Mouse (Mus musculus) bone marrow macrophage, adult 2 months (primary cell): ENCODE data around the gene Tas2r137. TPM values are rescaled to one million over a fixed set of nuclear protein-coding genes. Genes with fewer than 3 reads are reported as not detected.

ENCODE experiments used
- H3K27ac ChIP-seq: 2 replicates; pipeline ENCODE4 v1.5.1; 2012; ENCODE audit warnings: low read depth, low read length; ENCODE audit not compliant: insufficient read depth
- H3K4me1 ChIP-seq: 2 replicates; pipeline ENCODE4 v1.6.1; 2012; ENCODE audit warnings: low read length; ENCODE audit not compliant: control insufficient read depth, insufficient read depth
- H3K4me3 ChIP-seq: 2 replicates; pipeline ENCODE4 v1.5.1; 2012; ENCODE audit warnings: mild to moderate bottlenecking, low read length, moderate library complexity; ENCODE audit not compliant: insufficient read depth
- CTCF ChIP-seq: IDR thresholded peaks from 2 replicates; pipeline ENCODE4 v1.5.1; 2012; ENCODE audit warnings: low read depth, mild to moderate bottlenecking, low read length, moderate library complexity
- POLR2A ChIP-seq: IDR thresholded peaks from 2 replicates; pipeline ENCODE4 v1.6.1; 2012; ENCODE audit warnings: mild to moderate bottlenecking, low read depth, low read length, borderline replicate concordance
- polyA plus RNA-seq: library from polyadenylated mRNA; stranded (reverse); fragments of >200 nt; gene quantifications from 2 replicates; pipeline ENCODE4 v1.2.4, GENCODE M21; 2012; ENCODE audit not compliant: missing spikeins, insufficient read depth, insufficient read length

The Tas2r137 gene
- polyA plus RNA-seq, 1 experiment, result not detected

DNA sequence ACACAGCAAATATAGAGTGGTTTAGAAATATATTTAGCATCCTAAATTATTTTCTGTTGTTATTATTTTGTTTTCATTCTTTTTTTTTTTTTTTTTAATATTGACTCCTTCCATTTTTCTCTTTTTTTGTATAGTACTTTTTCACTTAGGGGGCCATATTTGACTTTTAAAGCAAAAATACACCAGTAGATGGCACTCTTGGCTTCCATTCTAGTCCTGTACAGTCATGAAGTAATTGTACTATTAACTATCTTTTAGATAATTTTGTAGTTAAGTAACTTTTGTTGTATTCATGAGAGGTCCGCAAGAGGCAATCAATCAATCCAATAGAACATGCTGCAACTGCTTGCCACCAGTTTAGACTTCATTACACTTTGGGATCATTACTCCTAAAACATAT, 11.3 kb upstream of the Tas2r137 start:
- H3K4me1 ChIP-seq, result peaks cover 5% of the 10 kb centered on the region
- no peak overlapping the region for H3K4me3 ChIP-seq
- TF ChIP-seq POLR2A, result no peak
- no peak for TF ChIP-seq CTCF
- no peak overlapping the region for H3K27ac ChIP-seq

DNA sequence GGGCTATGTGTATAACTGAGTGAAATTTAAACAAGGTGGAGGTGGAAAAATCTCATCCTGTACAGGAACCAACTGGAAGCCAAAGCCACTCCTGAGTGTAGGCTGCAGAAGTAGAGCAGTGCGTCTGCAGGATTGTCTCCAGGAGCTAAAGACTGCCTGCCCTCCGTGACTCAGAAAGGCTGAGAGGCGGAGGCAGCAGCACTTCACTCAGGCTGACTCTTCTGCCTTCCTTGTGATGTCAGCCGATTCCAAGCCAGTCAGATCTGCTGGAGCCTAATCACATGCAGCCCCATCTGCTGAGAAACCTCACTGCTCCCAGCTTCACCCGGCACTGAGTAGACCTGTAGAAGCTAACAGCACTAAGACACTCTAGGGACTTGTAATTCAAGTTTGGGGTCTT, 8.7 kb upstream of the Tas2r137 start:
- Histone ChIP-seq H3K4me3 (no peak overlapping the region), H3K27ac (no peak overlapping the region), H3K4me1 (no peaks in the 10 kb centered on the region)
- TF ChIP-seq POLR2A, result no peak
- no peak for TF ChIP-seq CTCF

DNA sequence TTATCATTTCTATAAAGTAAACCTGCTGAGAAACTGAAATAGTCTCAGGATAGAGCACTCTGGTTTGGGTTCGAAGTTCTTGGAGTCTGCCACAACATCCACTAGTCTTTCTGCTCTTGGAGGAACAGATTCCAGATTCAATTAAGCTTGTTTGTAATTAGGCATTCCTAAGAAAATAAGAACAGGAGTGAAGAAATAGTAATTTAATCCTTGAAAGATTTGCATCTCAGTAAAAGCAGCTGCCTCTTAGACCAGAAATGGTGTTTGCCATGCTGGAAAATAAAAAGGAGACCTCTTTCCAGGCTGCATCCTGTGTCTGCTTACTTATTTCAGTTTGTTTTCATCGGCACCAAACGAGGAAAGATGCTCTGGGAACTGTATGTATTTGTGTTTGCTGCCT, 2.2 kb downstream of the Tas2r137 start, which contains the start of gene Tas2r108:
TSS of gene Tas2r108 (plus strand) at position 301 of the 400 bp plus-strand sequence.
- Histone ChIP-seq H3K4me3 (no peak within 1 kb of the TSS), H3K27ac (no peak within 1 kb of the TSS), H3K4me1 (no peaks in the 10 kb centered on the region)
- no peak for TF ChIP-seq POLR2A
- TF ChIP-seq CTCF, result no peak

- TF ChIP-seq POLR2A (no peak), CTCF (no peak)
- Histone ChIP-seq H3K4me1 (peaks cover 3% of the 10 kb centered on the region), H3K4me3 (no peak within 1 kb of the TSS), H3K27ac (no peak within 1 kb of the TSS)
Measured at GRCm38 (mm10) chr6:40519408-40519807, 28.4 kb downstream of the Tas2r137 start, which contains the start of gene Prss37. Prss37 (minus strand) TSS chr6:40519508.

Other genes starting within 250 kb of the Tas2r137 start
- gene Agk, start 166.1 kb upstream of the Tas2r137 start, polyA plus RNA-seq, result 8.1 and 10.1 TPM in 2 replicates
- 3.2 and 3.8 TPM in 2 replicates for gene E330009J07Rik, start 55.1 kb upstream of the Tas2r137 start, polyA plus RNA-seq
- not detected in 2 replicates for gene Wee2, start 52.1 kb upstream of the Tas2r137 start, polyA plus RNA-seq
- 49.8 and 58.1 TPM in 2 replicates for gene Ssbp1, start 19.9 kb upstream of the Tas2r137 start, polyA plus RNA-seq
- not detected in 2 replicates for gene Tas2r108, start 2.3 kb downstream of the Tas2r137 start, polyA plus RNA-seq
- not detected in 2 replicates for gene Prss37, start 28.3 kb downstream of the Tas2r137 start, polyA plus RNA-seq
- gene Olfr461, start 63.8 kb downstream of the Tas2r137 start, polyA plus RNA-seq, result not detected in 2 replicates
- not detected in 2 replicates for gene Olfr460, start 78.3 kb downstream of the Tas2r137 start, polyA plus RNA-seq
- gene Clec5a, start 94.6 kb downstream of the Tas2r137 start, polyA plus RNA-seq, result 49.9 and 57.2 TPM in 2 replicates
- not detected in 2 replicates for gene Tas2r138, start 122.1 kb downstream of the Tas2r137 start, polyA plus RNA-seq
- gene Mgam, start 137.6 kb downstream of the Tas2r137 start, polyA plus RNA-seq, result 0.16 and 0.24 TPM in 2 replicates